11 mouse cellular contexts compared by ENCODE assay signal in genomic region chr11:86570261-86570746, GRCm38 (mm10). TPM values are rescaled to one million over a fixed set of nuclear protein-coding genes. Genes with fewer than 3 reads are reported as not detected.
DNase-seq lines count a peak whose midpoint lies in the region; ATAC-seq lines count a peak whose summit lies in the region.
"Had no signal": no experiment of that assay in that cellular context is flagged by ENCODE, and none has a peak within 500 bp of the region (broad histone marks: within the 10 kb centered on the region; RNA-seq: fewer than 3 reads in every experiment).

No protein-coding gene starts in this region.

- WGBS in liver, embryonic 11.5 days = 56% methylated on average over 9 of the region's 9 CpGs

- no peak overlapping the region for H3K27ac ChIP-seq in liver, embryonic 11.5 days (ENCODE audit: low read depth, low read length)
- H3K27ac ChIP-seq: neural tube, embryonic 12.5 days had no signal

- no peak overlapping the region for H3K4me3 ChIP-seq in liver, embryonic 11.5 days (ENCODE audit: low read depth, low read length)
- H3K4me3 ChIP-seq: liver, embryonic 15.5 days; neural tube, embryonic 12.5 days had no signal

- no peak for ATAC-seq in liver, embryonic 11.5 days (replicated peaks; ENCODE audit: low FRiP score)

- no peaks in the 10 kb centered on the region for H3K27me3 ChIP-seq in liver, embryonic 11.5 days (replicated peaks; ENCODE audit: control insufficient read depth, insufficient read depth, low read length)
- H3K27me3 ChIP-seq: liver, embryonic 15.5 days; neural tube, embryonic 12.5 days had no signal

- peak; percentile 20 for DNase-seq in liver
- no peak for DNase-seq in liver, embryonic 11.5 days (ENCODE audit: low spot score)
- peak; percentile 64 for DNase-seq in adrenal gland, postnatal 14 days
- peak; percentile 97 for DNase-seq in fibroblast of lung, adult 2 months (ENCODE audit: low read depth)
- DNase-seq in mesoderm, embryonic 11.5 days (ENCODE audit: low read depth, low spot score) = peak; percentile 77
- no peak for DNase-seq in layer of hippocampus, adult 9-11 months
- DNase-seq in layer of hippocampus, postnatal 14 days (ENCODE audit: low spot score in 2 of 2) = no peak
- DNase-seq in retina, postnatal 1 day = no peak
- DNase-seq: cerebellum, postnatal 10 days had no signal

- no peaks in the 10 kb centered on the region for H3K9me3 ChIP-seq in liver, embryonic 11.5 days (ENCODE audit: control insufficient read depth, low read length)
- H3K9me3 ChIP-seq: liver, embryonic 15.5 days; neural tube, embryonic 12.5 days had no signal

- no peaks in the 10 kb centered on the region for H3K4me1 ChIP-seq in liver, embryonic 11.5 days (replicated peaks; ENCODE audit: control insufficient read depth, insufficient read depth, low read length)
- H3K4me1 ChIP-seq: neural tube, embryonic 12.5 days had no signal

- H3K9ac ChIP-seq in liver, embryonic 11.5 days (ENCODE audit: low read depth, low read length) = no peak overlapping the region
- H3K9ac ChIP-seq: liver, embryonic 15.5 days; neural tube, embryonic 12.5 days had no signal

- H3K4me2 ChIP-seq in liver, embryonic 11.5 days = no peak overlapping the region
- H3K4me2 ChIP-seq: liver, embryonic 15.5 days; neural tube, embryonic 12.5 days had no signal

- H3K36me3 ChIP-seq in liver, embryonic 11.5 days (ENCODE audit: control insufficient read depth, insufficient read depth, low read length) = peaks cover 3% of the 10 kb centered on the region; the same call in 1 of the 2 replicates
- H3K36me3 ChIP-seq: neural tube, embryonic 12.5 days had no signal

RNA-seq across cellular contexts. Expression of gene Tubd1, which starts 25.5 kb away (rescaled TPM):
- polyA plus RNA-seq in liver, embryonic 11.5 days (2014; fragmentation: Nextera tagmentation; extraction: Ambion mirVana) = 18.5 and 18.7 TPM in 2 replicates
- 9.1 and 9.8 TPM in 2 replicates for total RNA-seq in adrenal gland, postnatal 14 days (2021)
- total RNA-seq in layer of hippocampus, postnatal 14 days (2021) = 1 to 10 TPM; 7.0 to 9.2 TPM

RNA-seq across cellular contexts. Expression of gene Rps6kb1, which starts 25.7 kb away (rescaled TPM):
- polyA plus RNA-seq in liver, embryonic 11.5 days (2014; fragmentation: Nextera tagmentation; extraction: Ambion mirVana) = 48.4 and 50.9 TPM in 2 replicates
- 39.4 and 45.2 TPM in 2 replicates for total RNA-seq in adrenal gland, postnatal 14 days (2021)
- 10 to 100 TPM; 45.2 to 46.3 TPM for total RNA-seq in layer of hippocampus, postnatal 14 days (2021)

Comparison
In these comparisons a context has a peak if more than half of its experiments do, and no peak if none do; other contexts are left out.
1. DNase-seq: peak in liver (single experiment), adrenal gland, postnatal 14 days (single experiment), fibroblast of lung, adult 2 months (single experiment) and mesoderm, embryonic 11.5 days (single experiment); none in liver, embryonic 11.5 days (single experiment), layer of hippocampus, adult 9-11 months (single experiment), layer of hippocampus, postnatal 14 days (0 of 2) and retina, postnatal 1 day (single experiment).